In genomic region chr10:127748847-127749612, GRCm38 (mm10) we compare ENCODE assay signal across 7 mouse cellular contexts. TPM values are rescaled to one million over a fixed set of nuclear protein-coding genes. Genes with fewer than 3 reads are reported as not detected.
DNase-seq lines count a peak whose midpoint lies in the region; ATAC-seq and TF ChIP-seq lines count a peak whose summit lies in the region.

No protein-coding gene starts in this region.

- no peaks in the 10 kb centered on the region for H3K4me1 ChIP-seq in lung, adult 2 months (ENCODE audit: control insufficient read depth, insufficient read depth, low read length)

- no peak; the same call in 1 of the 2 replicates for TF ChIP-seq POLR2A in lung, adult 2 months (IDR thresholded peaks at IDR 0.05; ENCODE audit: borderline replicate concordance, extremely low read depth, low read depth, low read length)

- peak overlapping the region; percentile 21 for H3K4me3 ChIP-seq in lung, adult 2 months (replicated peaks; ENCODE audit: extremely low read depth, low read depth, low read length)

- ATAC-seq in granulocyte monocyte progenitor cell, adult 5-6 weeks (replicated peaks; ENCODE audit: poor library complexity, severe bottlenecking), result peak; percentile 29; the same call in 1 of the 2 replicates

- TF ChIP-seq CTCF in lung, adult 2 months (IDR thresholded peaks at IDR 0.05; ENCODE audit: insufficient read depth, low read length), result no peak

- peak; percentile 85 for DNase-seq in adrenal gland, postnatal 14 days
- DNase-seq in kidney, adult 18-20 months, result peak; percentile 70
- peak; percentile 30 for DNase-seq in lung, adult 2 months
- DNase-seq in urinary bladder, postnatal 10 days (ENCODE audit: low spot score), result no peak
- DNase-seq in adipocyte (ENCODE audit: low spot score), result no peak
- DNase-seq in layer of hippocampus, adult 8-10 months (ENCODE audit: low spot score in 2 of 2), result no peak

- 15% methylated on average over 8 of the region's 8 CpGs for WGBS in lung, adult 2 months

RNA-seq across cellular contexts. Expression of gene Gpr182, which starts 2.5 kb away (rescaled TPM):
- 12.0 and 14.2 TPM in 2 replicates for total RNA-seq in adrenal gland, postnatal 14 days (2021)
- not detected in 2 replicates for total RNA-seq in granulocyte monocyte progenitor cell, adult 5-6 weeks (2014; fragmentation: Nextera tagmentation)
- not detected in 2 replicates for total RNA-seq in granulocyte monocyte progenitor cell, adult 5-6 weeks (2017)
- 31.1 and 51.3 TPM in 2 replicates for polyA plus RNA-seq in lung, adult 2 months (2012; rRNA removed)
- total RNA-seq in layer of hippocampus, adult 8-10 months (2022), result 1 to 10 TPM; 1.6 to 2.2 (median 1.9) TPM

RNA-seq across cellular contexts. Expression of gene Zbtb39, which starts 9.7 kb away (rescaled TPM):
- 11.6 and 12.2 TPM in 2 replicates for total RNA-seq in adrenal gland, postnatal 14 days (2021)
- 6.7 and 7.2 TPM in 2 replicates for total RNA-seq in granulocyte monocyte progenitor cell, adult 5-6 weeks (2014; fragmentation: Nextera tagmentation)
- total RNA-seq in granulocyte monocyte progenitor cell, adult 5-6 weeks (2017), result 2.6 and 3.6 TPM in 2 replicates
- 8.7 and 10.5 TPM in 2 replicates for polyA plus RNA-seq in lung, adult 2 months (2012; rRNA removed)
- 10 to 100 TPM; 11.0 to 12.3 (median 11.3) TPM for total RNA-seq in layer of hippocampus, adult 8-10 months (2022)

RNA-seq across cellular contexts. Expression of gene Rdh1, which starts 10.5 kb away (rescaled TPM):
- total RNA-seq in adrenal gland, postnatal 14 days (2021), result 0.94 and 1.9 TPM in 2 replicates
- not detected in 2 replicates for total RNA-seq in granulocyte monocyte progenitor cell, adult 5-6 weeks (2014; fragmentation: Nextera tagmentation)
- not detected in 2 replicates for total RNA-seq in granulocyte monocyte progenitor cell, adult 5-6 weeks (2017)
- 0.05 and 0.11 TPM in 2 replicates for polyA plus RNA-seq in lung, adult 2 months (2012; rRNA removed)
- total RNA-seq in layer of hippocampus, adult 8-10 months (2022), result under 1 TPM; 0.07 to 0.25 (median 0.16) TPM

RNA-seq across cellular contexts. Expression of gene Rdh16f1, which starts 10.6 kb away (rescaled TPM):
- total RNA-seq in adrenal gland, postnatal 14 days (2021), result 1.4 and 2.6 TPM in 2 replicates
- not detected in 2 replicates for total RNA-seq in granulocyte monocyte progenitor cell, adult 5-6 weeks (2014; fragmentation: Nextera tagmentation)
- total RNA-seq in granulocyte monocyte progenitor cell, adult 5-6 weeks (2017), result not detected in 2 replicates
- 0.07 and 0.14 TPM in 2 replicates for polyA plus RNA-seq in lung, adult 2 months (2012; rRNA removed)
- under 1 TPM in 1 of 4 experiments, not detected in 3; 0.25 TPM for total RNA-seq in layer of hippocampus, adult 8-10 months (2022)

RNA-seq across cellular contexts. Expression of gene Tac2, which starts 24.8 kb away (rescaled TPM):
- total RNA-seq in adrenal gland, postnatal 14 days (2021), result not detected in 2 replicates
- total RNA-seq in granulocyte monocyte progenitor cell, adult 5-6 weeks (2014; fragmentation: Nextera tagmentation), result not detected in 2 replicates
- not detected in 2 replicates for total RNA-seq in granulocyte monocyte progenitor cell, adult 5-6 weeks (2017)
- polyA plus RNA-seq in lung, adult 2 months (2012; rRNA removed), result not detected in 2 replicates
- total RNA-seq in layer of hippocampus, adult 8-10 months (2022), result 1 to 10 TPM; 3.4 to 7.7 (median 4.1) TPM

Comparison
In these comparisons a context has a peak if more than half of its experiments do, and no peak if none do; other contexts are left out.
1. DNase-seq: peak in adrenal gland, postnatal 14 days (single experiment), kidney, adult 18-20 months (single experiment) and lung, adult 2 months (single experiment); none in urinary bladder, postnatal 10 days (single experiment), adipocyte (single experiment) and layer of hippocampus, adult 8-10 months (0 of 2).